Mouse (Mus musculus) olfactory bulb, adult 2 months (tissue): ENCODE measurements at regions not wholly inside any gene's neighbourhood (a gene's known extent, or its start where the extent isn't known, plus 50 kb on each side); places are given as distances from the start of the nearest gene placed in this dataset.

ENCODE experiments used
- CTCF ChIP-seq: fragments of 200-500 bp; IDR thresholded peaks from 2 replicates; pipeline ENCODE4 v1.5.1; 2012; ENCODE audit warnings: low read depth, mild to moderate bottlenecking, low read length, moderate library complexity; ENCODE audit not compliant: insufficient read depth
- POLR2A ChIP-seq: fragments of 200-500 bp; IDR thresholded peaks from 2 replicates; pipeline ENCODE4 v1.6.1; 2012; ENCODE audit warnings: mild to moderate bottlenecking, low read depth, low read length, moderate library complexity; ENCODE audit not compliant: insufficient read depth

DNA sequence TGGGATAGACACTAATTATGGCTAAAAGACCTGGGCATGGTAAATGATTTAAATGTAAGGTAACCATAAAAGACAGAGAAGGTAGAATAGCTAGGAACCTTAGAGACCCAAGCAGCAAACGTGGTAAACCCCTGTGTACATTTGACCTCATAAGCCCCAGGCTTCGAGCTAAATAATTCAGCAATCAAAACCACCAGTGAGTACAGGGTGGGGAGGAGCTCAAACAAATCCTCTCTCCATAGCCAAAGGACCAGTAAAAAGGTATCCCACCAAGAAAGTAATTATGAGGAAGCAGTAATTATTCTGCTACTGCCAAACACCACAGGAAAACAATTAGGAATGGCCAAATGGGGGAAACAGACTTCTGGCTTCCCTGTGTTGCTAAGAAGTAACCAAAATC, 122.5 kb upstream of the Ogfrl1 start:
- TF ChIP-seq CTCF (no peak), POLR2A (no peak)
